Mouse (Mus musculus): ENCODE measurements at regions not wholly inside any gene's neighbourhood (a gene's known extent, or its start where the extent isn't known, plus 50 kb on each side); places are given as distances from the start of the nearest gene placed in this dataset.

- whole genome bisulfite sequencing, result 36% methylated on average over 8 of the region's 8 CpGs
- Histone ChIP-seq H3K9me3 (ENCODE audit: control insufficient read depth, low read length) (no peaks in the 10 kb centered on the region), H3K4me2 (ENCODE audit: low read depth) (no peak overlapping the region), H3K27ac (ENCODE audit: low read depth, low read length) (no peak overlapping the region), H3K9ac (ENCODE audit: low read length) (no peak overlapping the region), H3K27me3 (ENCODE audit: control insufficient read depth, insufficient read depth, low read length) (no peaks in the 10 kb centered on the region), H3K36me3 (ENCODE audit: control insufficient read depth, insufficient read depth, low read length) (no peaks in the 10 kb centered on the region), H3K4me3 (ENCODE audit: low read depth, low read length) (no peak overlapping the region), H3K4me1 (ENCODE audit: control insufficient read depth, insufficient read depth, low read length) (peaks cover 16% of the 10 kb centered on the region)
- DNase-seq (ENCODE audit: low spot score) (no peak), ATAC-seq (ENCODE audit: insufficient read depth, low FRiP score, low TSS enrichment) (no peak)
Measured at GRCm38 (mm10) chr1:135665484-135665883, 54.4 kb upstream of the Csrp1 start.

- no peak overlapping the region for H3K4me2 ChIP-seq (ENCODE audit: low read depth)
Measured at GRCm38 (mm10) chr1:135668331-135668730, 51.5 kb upstream of the Csrp1 start.

DNA sequence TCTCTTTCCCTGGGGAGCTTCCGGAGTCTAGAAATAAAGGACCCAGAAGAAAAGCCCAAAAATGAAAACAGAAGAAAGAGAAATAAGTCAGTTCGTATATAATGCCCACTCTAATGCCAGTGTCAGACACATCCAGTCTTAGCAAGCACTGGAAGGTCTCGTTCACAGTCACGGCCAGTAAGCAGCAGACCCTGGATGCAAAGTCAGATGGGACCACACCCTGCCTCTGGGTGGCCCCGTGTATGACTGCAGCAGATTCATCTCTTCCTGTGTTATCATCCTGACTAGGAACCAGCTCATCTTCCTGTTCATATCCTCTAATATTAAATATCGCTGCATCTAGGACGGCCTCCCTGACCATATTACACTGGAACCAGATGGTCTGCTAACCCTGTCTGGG, 50.9 kb upstream of the Csrp1 start:
- Histone ChIP-seq H3K9ac (ENCODE audit: low read length) (no peak overlapping the region), H3K27ac (ENCODE audit: low read depth, low read length) (no peak overlapping the region), H3K27me3 (ENCODE audit: control insufficient read depth, insufficient read depth, low read length) (no peaks in the 10 kb centered on the region), H3K4me2 (ENCODE audit: low read depth) (no peak overlapping the region), H3K36me3 (ENCODE audit: control insufficient read depth, insufficient read depth, low read length) (no peaks in the 10 kb centered on the region), H3K9me3 (ENCODE audit: control insufficient read depth, low read length) (no peaks in the 10 kb centered on the region), H3K4me1 (ENCODE audit: control insufficient read depth, insufficient read depth, low read length) (peaks cover 15% of the 10 kb centered on the region), H3K4me3 (ENCODE audit: low read depth, low read length) (no peak overlapping the region)
- WGBS, result 85% methylated on average over 7 of the region's 7 CpGs
- DNase-seq (ENCODE audit: low spot score) (no peak), ATAC-seq (ENCODE audit: insufficient read depth, low FRiP score, low TSS enrichment) (no peak)

More at GRCm38 (mm10) chr1:135668331-135668730, 51.5 kb upstream of the Csrp1 start:
- 69% methylated on average over 3 of the region's 3 CpGs for WGBS
- DNase-seq (ENCODE audit: low spot score) (peak; percentile 36), ATAC-seq (ENCODE audit: insufficient read depth, low FRiP score, low TSS enrichment) (no peak)
- Histone ChIP-seq H3K4me3 (ENCODE audit: low read depth, low read length) (no peak overlapping the region), H3K27ac (ENCODE audit: low read depth, low read length) (no peak overlapping the region), H3K9ac (ENCODE audit: low read length) (no peak overlapping the region), H3K27me3 (ENCODE audit: control insufficient read depth, insufficient read depth, low read length) (no peaks in the 10 kb centered on the region), H3K4me1 (ENCODE audit: control insufficient read depth, insufficient read depth, low read length) (peaks cover 15% of the 10 kb centered on the region), H3K36me3 (ENCODE audit: control insufficient read depth, insufficient read depth, low read length) (no peaks in the 10 kb centered on the region), H3K9me3 (ENCODE audit: control insufficient read depth, low read length) (no peaks in the 10 kb centered on the region)

GRCm38 (mm10) chr1:135669803-135670202, 50.1 kb upstream of the Csrp1 start:
- Histone ChIP-seq H3K4me3 (ENCODE audit: low read depth, low read length) (no peak overlapping the region), H3K9ac (ENCODE audit: low read length) (no peak overlapping the region), H3K27me3 (ENCODE audit: control insufficient read depth, insufficient read depth, low read length) (no peaks in the 10 kb centered on the region), H3K27ac (ENCODE audit: low read depth, low read length) (no peak overlapping the region), H3K36me3 (ENCODE audit: control insufficient read depth, insufficient read depth, low read length) (no peaks in the 10 kb centered on the region), H3K9me3 (ENCODE audit: control insufficient read depth, low read length) (no peaks in the 10 kb centered on the region), H3K4me2 (ENCODE audit: low read depth) (no peak overlapping the region), H3K4me1 (ENCODE audit: control insufficient read depth, insufficient read depth, low read length) (peaks cover 11% of the 10 kb centered on the region)
- DNase-seq (ENCODE audit: low spot score) (no peak), ATAC-seq (ENCODE audit: insufficient read depth, low FRiP score, low TSS enrichment) (no peak)
- WGBS, result 68% methylated on average over 7 of the region's 7 CpGs

Measured in neural tube, embryonic 11.5 days (tissue).